In the genomic region with DNA sequence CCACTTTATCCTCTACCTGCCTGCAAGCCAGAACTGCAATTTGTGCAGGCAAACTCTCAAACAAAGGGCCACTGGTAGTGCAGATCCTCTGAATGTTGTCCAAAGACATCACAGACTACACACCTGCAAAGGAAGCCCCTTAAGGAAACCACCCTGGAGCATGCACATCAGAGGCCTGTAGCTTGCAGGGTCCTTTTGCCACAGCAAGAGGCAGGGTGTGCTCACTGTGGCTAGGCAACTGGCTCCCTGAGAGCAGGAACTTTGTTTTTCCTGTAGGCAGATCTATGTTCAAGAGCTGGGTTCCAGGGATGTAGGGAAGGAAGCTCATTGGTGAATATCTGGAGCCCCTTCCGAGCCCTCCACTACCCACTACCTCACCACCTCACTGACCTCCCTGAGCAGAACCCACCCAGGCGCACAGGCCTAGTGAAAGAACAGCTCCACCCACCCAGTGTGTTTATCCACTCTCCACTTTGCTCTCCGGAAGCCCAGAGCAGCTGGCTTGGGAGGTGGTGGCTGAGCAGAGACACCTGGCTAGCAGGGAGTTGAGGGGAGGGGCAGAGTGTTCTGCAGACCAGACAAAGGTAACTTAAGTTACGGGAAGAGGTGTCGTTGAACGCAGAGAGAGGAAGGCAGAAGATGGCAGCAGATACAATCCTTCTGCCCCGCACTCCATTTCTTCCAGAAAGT, we compare ENCODE assay signal across 8 mouse cellular contexts. TPM values are rescaled to one million over a fixed set of nuclear protein-coding genes. Genes with fewer than 3 reads are reported as not detected.
A peak's percentile ranks its signal among the peaks of the same experiment; 100 is the strongest.
DNase-seq lines count a peak whose midpoint lies in the region; ATAC-seq and TF ChIP-seq lines count a peak whose summit lies in the region.
"Had no signal": no experiment of that assay in that cellular context is flagged by ENCODE, and none has a peak within 500 bp of the region (broad histone marks: within the 10 kb centered on the region; RNA-seq: fewer than 3 reads in every experiment).

No protein-coding gene starts in this region.

- H3K9me3 ChIP-seq in neural tube, embryonic 11.5 days (ENCODE audit: control insufficient read depth, low read length), result no peaks in the 10 kb centered on the region
- no peaks in the 10 kb centered on the region for H3K9me3 ChIP-seq in hindbrain, embryonic 15.5 days
- H3K9me3 ChIP-seq in midbrain, embryonic 11.5 days (ENCODE audit: control insufficient read depth, low read length), result no peaks in the 10 kb centered on the region

- no peak for TF ChIP-seq CTCF in layer of hippocampus, adult 2 months (conservative IDR thresholded peaks at IDR 0.05)

- H3K9ac ChIP-seq in neural tube, embryonic 11.5 days (ENCODE audit: low read length), result no peak overlapping the region
- no peak overlapping the region for H3K9ac ChIP-seq in hindbrain, embryonic 15.5 days
- H3K9ac ChIP-seq in midbrain, embryonic 11.5 days (ENCODE audit: low read length), result no peak overlapping the region

- 52% methylated on average over 7 of the region's 7 CpGs for WGBS in neural tube, embryonic 11.5 days
- 62% methylated on average over 7 of the region's 7 CpGs for WGBS in hindbrain, embryonic 15.5 days
- 66% methylated on average over 7 of the region's 7 CpGs for WGBS in midbrain, embryonic 11.5 days

- peaks cover 63% of the 10 kb centered on the region for H3K4me1 ChIP-seq in neural tube, embryonic 11.5 days (ENCODE audit: control insufficient read depth, insufficient read depth, low read length)
- peaks cover 69% of the 10 kb centered on the region for H3K4me1 ChIP-seq in hindbrain, embryonic 15.5 days (replicated peaks)
- H3K4me1 ChIP-seq in midbrain, embryonic 11.5 days (ENCODE audit: control insufficient read depth, insufficient read depth, low read length), result peaks cover 53% of the 10 kb centered on the region

- peak overlapping the region; percentile 94; the same call in 1 of the 2 replicates for H3K4me2 ChIP-seq in neural tube, embryonic 11.5 days (ENCODE audit: low read depth)
- peak overlapping the region; percentile 88 for H3K4me2 ChIP-seq in hindbrain, embryonic 15.5 days
- H3K4me2 ChIP-seq in midbrain, embryonic 11.5 days, result peak overlapping the region; percentile 73

- no peak overlapping the region for H3K27ac ChIP-seq in neural tube, embryonic 11.5 days (ENCODE audit: low read depth, low read length)
- no peak overlapping the region for H3K27ac ChIP-seq in hindbrain, embryonic 15.5 days (replicated peaks)
- no peak overlapping the region for H3K27ac ChIP-seq in midbrain, embryonic 11.5 days (ENCODE audit: low read depth, low read length)
- H3K27ac ChIP-seq in layer of hippocampus, adult 2 months, result no peak overlapping the region
- H3K27ac ChIP-seq: macrophage had no signal

- ATAC-seq in neural tube, embryonic 11.5 days (ENCODE audit: insufficient read depth, low FRiP score, low TSS enrichment), result no peak
- ATAC-seq in hindbrain, embryonic 15.5 days (ENCODE audit: low FRiP score, low read depth), result no peak
- no peak for ATAC-seq in midbrain, embryonic 11.5 days (ENCODE audit: low FRiP score)

- H3K36me3 ChIP-seq in neural tube, embryonic 11.5 days (ENCODE audit: control insufficient read depth, insufficient read depth, low read length), result no peaks in the 10 kb centered on the region
- H3K36me3 ChIP-seq in hindbrain, embryonic 15.5 days, result no peaks in the 10 kb centered on the region
- no peaks in the 10 kb centered on the region for H3K36me3 ChIP-seq in midbrain, embryonic 11.5 days (ENCODE audit: control insufficient read depth, insufficient read depth, low read length)

- no peak for DNase-seq in neural tube, embryonic 11.5 days (ENCODE audit: low spot score)
- no peak for DNase-seq in neural tube, embryonic 10.5 days (ENCODE audit: extremely low spot score, low spot score)
- DNase-seq in midbrain, embryonic 11.5 days (ENCODE audit: low spot score, missing footprints), result no peak
- DNase-seq in layer of hippocampus, postnatal 36 days, result no peak
- no peak for DNase-seq in layer of hippocampus, adult 2 months (ENCODE audit: low spot score in 2 of 2)
- DNase-seq in kidney, postnatal 14 days, result no peak

- peaks cover 10% of the 10 kb centered on the region for H3K27me3 ChIP-seq in neural tube, embryonic 11.5 days (ENCODE audit: control insufficient read depth, insufficient read depth, low read length)
- H3K27me3 ChIP-seq in hindbrain, embryonic 15.5 days, result no peaks in the 10 kb centered on the region
- peaks cover 19% of the 10 kb centered on the region for H3K27me3 ChIP-seq in midbrain, embryonic 11.5 days (ENCODE audit: control insufficient read depth, insufficient read depth, low read length)

- H3K4me3 ChIP-seq in neural tube, embryonic 11.5 days (ENCODE audit: low read depth, low read length), result no peak overlapping the region
- peak overlapping the region; percentile 50 for H3K4me3 ChIP-seq in hindbrain, embryonic 15.5 days
- H3K4me3 ChIP-seq in midbrain, embryonic 11.5 days (ENCODE audit: low read depth, low read length), result no peak overlapping the region
- no peak overlapping the region for H3K4me3 ChIP-seq in layer of hippocampus, adult 2 months

RNA-seq across cellular contexts. Expression of a gene that starts 4.1 kb away (rescaled TPM):
- polyA plus RNA-seq in neural tube, embryonic 11.5 days (2014; fragmentation: Nextera tagmentation; extraction: Ambion mirVana), result 16.5 and 18.6 TPM in 2 replicates
- 13.0 and 17.9 TPM in 2 replicates for polyA plus RNA-seq in hindbrain, embryonic 15.5 days (2015; fragmentation: Nextera tagmentation; extraction: Ambion mirVana)
- 12.5 and 16.2 TPM in 2 replicates for polyA plus RNA-seq in midbrain, embryonic 11.5 days (2014; fragmentation: Nextera tagmentation; extraction: Ambion mirVana)
- total RNA-seq in layer of hippocampus, postnatal 36 days (2021), result 10 to 100 TPM; 21.3 to 23.7 TPM
- 10 to 100 TPM; 21.7 to 23.6 TPM for total RNA-seq in layer of hippocampus, adult 2 months (2021)
- polyA plus RNA-seq: macrophage had no signal

RNA-seq across cellular contexts. Expression of a gene that starts 17.3 kb away (rescaled TPM):
- polyA plus RNA-seq in neural tube, embryonic 11.5 days (2014; fragmentation: Nextera tagmentation; extraction: Ambion mirVana), result 6.1 and 6.7 TPM in 2 replicates
- 9.6 and 10.7 TPM in 2 replicates for polyA plus RNA-seq in hindbrain, embryonic 15.5 days (2015; fragmentation: Nextera tagmentation; extraction: Ambion mirVana)
- 4.9 and 5.5 TPM in 2 replicates for polyA plus RNA-seq in midbrain, embryonic 11.5 days (2014; fragmentation: Nextera tagmentation; extraction: Ambion mirVana)
- total RNA-seq in layer of hippocampus, postnatal 36 days (2021), result 1 to 10 TPM; 6.1 to 6.4 TPM
- total RNA-seq in layer of hippocampus, adult 2 months (2021), result 1 to 10 TPM; 6.6 to 7.8 TPM
- polyA plus RNA-seq: macrophage had no signal

RNA-seq across cellular contexts. Expression of a gene that starts 44.6 kb away (rescaled TPM):
- polyA plus RNA-seq in neural tube, embryonic 11.5 days (2014; fragmentation: Nextera tagmentation; extraction: Ambion mirVana), result 0.54 and 0.89 TPM in 2 replicates
- polyA plus RNA-seq in hindbrain, embryonic 15.5 days (2015; fragmentation: Nextera tagmentation; extraction: Ambion mirVana), result 2.9 and 3.6 TPM in 2 replicates
- 0.40 and 0.66 TPM in 2 replicates for polyA plus RNA-seq in midbrain, embryonic 11.5 days (2014; fragmentation: Nextera tagmentation; extraction: Ambion mirVana)
- total RNA-seq in layer of hippocampus, postnatal 36 days (2021), result 1 to 10 TPM; 3.0 to 4.2 TPM
- 1 to 10 TPM; 3.0 to 3.2 TPM for total RNA-seq in layer of hippocampus, adult 2 months (2021)

RNA-seq across cellular contexts. Expression of a gene that starts 46.1 kb away (rescaled TPM):
- polyA plus RNA-seq in neural tube, embryonic 11.5 days (2014; fragmentation: Nextera tagmentation; extraction: Ambion mirVana), result 45.8 and 47.0 TPM in 2 replicates
- polyA plus RNA-seq in hindbrain, embryonic 15.5 days (2015; fragmentation: Nextera tagmentation; extraction: Ambion mirVana), result 49.7 and 56.5 TPM in 2 replicates
- polyA plus RNA-seq in midbrain, embryonic 11.5 days (2014; fragmentation: Nextera tagmentation; extraction: Ambion mirVana), result 32.5 and 34.1 TPM in 2 replicates
- 10 to 100 TPM; 51.9 to 58.7 TPM for total RNA-seq in layer of hippocampus, postnatal 36 days (2021)
- 10 to 100 TPM; 50.8 to 57.0 TPM for total RNA-seq in layer of hippocampus, adult 2 months (2021)
